Mouse (Mus musculus): ENCODE data around the gene Bcl11b. TPM values are rescaled to one million over a fixed set of nuclear protein-coding genes. Genes with fewer than 3 reads are reported as not detected.

Bcl11b gene
- total and polyA plus RNA-seq, 3 experiments, result not detected

DNA sequence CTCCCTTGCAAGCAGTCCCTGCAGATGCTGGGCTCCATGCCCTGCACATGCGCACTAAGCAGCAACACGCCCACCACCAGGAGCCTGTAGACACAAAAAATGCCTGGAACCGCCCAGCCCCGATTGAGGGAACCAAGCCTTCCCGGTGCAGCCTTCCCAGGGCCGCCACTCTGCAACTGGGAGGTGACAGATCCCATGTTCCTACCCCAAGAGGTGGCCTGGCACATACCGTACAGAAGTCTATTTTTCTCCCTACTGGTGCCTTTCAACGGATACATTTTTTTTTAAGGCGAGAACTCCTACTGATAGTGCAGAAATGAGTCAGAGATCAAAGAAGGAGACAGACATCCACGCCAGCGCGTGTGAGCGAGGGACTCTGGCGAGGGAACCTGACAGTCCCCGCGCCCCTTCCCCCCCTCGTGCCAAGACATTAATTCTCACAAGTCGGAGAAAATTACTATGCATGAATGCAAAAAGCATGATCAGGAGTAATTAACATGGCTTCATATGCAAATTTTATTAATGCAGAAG lies 33.5 kb downstream of the Bcl11b start:
- DNase-seq (ENCODE audit: extremely low read depth), result no peak
- no peaks in the 10 kb centered on the region for H3K36me3 ChIP-seq (replicated peaks in 1 of 2; ENCODE audit: control insufficient read depth in 1 of 2, insufficient read depth in 1 of 2, low read length in 1 of 2)
- no peak overlapping the region for H3K9ac ChIP-seq (ENCODE audit: insufficient read depth, low read depth)
- H3K4me2 ChIP-seq (ENCODE audit: insufficient read depth, low read depth, poor library complexity, severe bottlenecking), result no peak overlapping the region
- H3K27me3 ChIP-seq (replicated peaks), result no peaks in the 10 kb centered on the region
- dilution Hi-C loops (cut with MboI; ENCODE audit: extremely low pct_ligation_motif_present, extremely low pct_unique_long_range_greater_than_20kb, low sequenced_read_pairs), result no loop called here
- H3K27ac ChIP-seq (ENCODE audit: insufficient read depth, low read depth), result no peak overlapping the region
- TF ChIP-seq TBP (conservative IDR thresholded peaks at IDR 0.05; ENCODE audit: low read depth, low read length) (no peak), KAT2A (IDR thresholded peaks at IDR 0.05; ENCODE audit: insufficient replicate concordance, low read length) (no peak), TCF12 (IDR thresholded peaks at IDR 0.05; ENCODE audit: low read depth, low read length) (no peak), RCOR1 (conservative IDR thresholded peaks at IDR 0.05; ENCODE audit: low read depth, low read length) (no peak), MAZ (IDR thresholded peaks at IDR 0.05; ENCODE audit: low read depth, low read length) (no peak), MXI1 (IDR thresholded peaks at IDR 0.05; ENCODE audit: low read depth, low read length) (no peak), CTCF (conservative IDR thresholded peaks at IDR 0.05 in 1 of 2, IDR thresholded peaks at IDR 0.05 in 1 of 2; ENCODE audit: low read depth in 2 of 2, low read length in 2 of 2) (no peak), SIN3A (IDR thresholded peaks at IDR 0.05; ENCODE audit: low read length) (no peak), HCFC1 (IDR thresholded peaks at IDR 0.05; ENCODE audit: low read depth, low read length) (no peak), ZNF384 (IDR thresholded peaks at IDR 0.05; ENCODE audit: low read depth, low read length) (no peak), E2F4 (IDR thresholded peaks at IDR 0.05; ENCODE audit: insufficient replicate concordance, low read depth, low read length) (no peak), ZKSCAN1 (IDR thresholded peaks at IDR 0.05; ENCODE audit: borderline replicate concordance, low read depth, low read length) (no peak), ELF1 (IDR thresholded peaks at IDR 0.05; ENCODE audit: low read depth, low read length) (no peak), IRF4 (IDR thresholded peaks at IDR 0.05; ENCODE audit: low read depth, low read length) (no peak), MAX (IDR thresholded peaks at IDR 0.05; ENCODE audit: low read length) (no peak), NELFE (IDR thresholded peaks at IDR 0.05; ENCODE audit: low read depth, low read length) (no peak), JUN (IDR thresholded peaks at IDR 0.05; ENCODE audit: insufficient read depth, low read depth, low read length) (no peak), BHLHE40 (IDR thresholded peaks at IDR 0.05; ENCODE audit: low read depth, low read length) (no peak), EP300 (IDR thresholded peaks at IDR 0.05; ENCODE audit: low read length) (no peak)
- H3K4me1 ChIP-seq (ENCODE audit: control insufficient read depth in 1 of 2, insufficient read depth in 2 of 2), result no peaks in the 10 kb centered on the region
- H3K4me3 ChIP-seq (replicated peaks in 1 of 3; ENCODE audit: low read depth in 2 of 3, low read length in 2 of 3, poor library complexity in 1 of 3), result no peak overlapping the region
- in situ Hi-C loops (cut with MboI; ENCODE audit: low pct_ligation_motif_present, low pct_unique_long_range_greater_than_20kb, low sequenced_read_pairs), result no loop called here
- no peaks in the 10 kb centered on the region for H3K79me2 ChIP-seq (replicated peaks; ENCODE audit: control insufficient read depth, extremely low read depth, insufficient read depth, poor library complexity, severe bottlenecking)
- peaks cover 85% of the 10 kb centered on the region for H3K9me3 ChIP-seq (replicated peaks; ENCODE audit: low read length)

DNA sequence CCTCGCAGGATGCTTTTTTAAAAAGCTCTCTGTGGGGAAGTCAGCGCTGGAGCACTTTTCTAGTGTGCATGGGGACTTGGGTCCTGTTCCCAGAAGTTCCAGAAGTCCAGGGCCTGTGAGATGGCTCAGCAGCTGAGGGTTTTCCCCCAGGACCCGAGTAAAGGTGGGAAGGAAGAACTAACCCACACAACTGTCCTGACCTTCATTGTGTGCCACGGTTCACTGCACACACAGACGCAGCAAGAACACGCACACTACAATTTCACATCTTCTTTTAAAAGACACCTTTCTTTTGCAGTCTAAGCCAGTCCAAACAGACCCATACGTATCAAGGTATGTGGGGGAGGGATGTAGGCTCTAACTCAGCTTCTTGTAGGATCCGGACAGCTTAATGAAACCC lies 34.3 kb downstream of the Bcl11b start:
- dilution Hi-C loops (cut with MboI; ENCODE audit: extremely low pct_ligation_motif_present, extremely low pct_unique_long_range_greater_than_20kb, low sequenced_read_pairs) (no loop called here), in situ Hi-C loops (cut with MboI; ENCODE audit: low pct_ligation_motif_present, low pct_unique_long_range_greater_than_20kb, low sequenced_read_pairs) (no loop called here)
- no peak overlapping the region for H3K9ac ChIP-seq (ENCODE audit: insufficient read depth, low read depth)
- H3K4me1 ChIP-seq (ENCODE audit: control insufficient read depth in 1 of 2, insufficient read depth in 2 of 2), result no peaks in the 10 kb centered on the region
- peaks cover 89% of the 10 kb centered on the region for H3K9me3 ChIP-seq (replicated peaks; ENCODE audit: low read length)
- H3K4me3 ChIP-seq (replicated peaks in 1 of 3; ENCODE audit: low read depth in 2 of 3, low read length in 2 of 3, poor library complexity in 1 of 3), result no peak overlapping the region
- H3K27ac ChIP-seq (ENCODE audit: insufficient read depth, low read depth), result no peak overlapping the region
- H3K79me2 ChIP-seq (replicated peaks; ENCODE audit: control insufficient read depth, extremely low read depth, insufficient read depth, poor library complexity, severe bottlenecking), result no peaks in the 10 kb centered on the region
- H3K27me3 ChIP-seq (replicated peaks), result no peaks in the 10 kb centered on the region
- H3K4me2 ChIP-seq (ENCODE audit: insufficient read depth, low read depth, poor library complexity, severe bottlenecking), result no peak overlapping the region
- no peak for TF ChIP-seq ZNF384 (IDR thresholded peaks at IDR 0.05; ENCODE audit: low read depth, low read length)
- no peak for TF ChIP-seq ZC3H11A (IDR thresholded peaks at IDR 0.05; ENCODE audit: low read depth, low read length)
- no peak for TF ChIP-seq JUND (conservative IDR thresholded peaks at IDR 0.05; ENCODE audit: low read depth, low read length)
- TF ChIP-seq PAX5 (IDR thresholded peaks at IDR 0.05; ENCODE audit: low read length), result no peak
- TF ChIP-seq NRF1 (IDR thresholded peaks at IDR 0.05; ENCODE audit: low read depth, low read length), result no peak
- TF ChIP-seq ETS1 (conservative IDR thresholded peaks at IDR 0.05; ENCODE audit: low read depth, low read length), result no peak
- TF ChIP-seq POLR2A (IDR thresholded peaks at IDR 0.05; ENCODE audit: low read depth, low read length), result no peak
- TF ChIP-seq RAD21 (IDR thresholded peaks at IDR 0.05; ENCODE audit: low read depth, low read length), result no peak
- no peak for TF ChIP-seq MYC (IDR thresholded peaks at IDR 0.05; ENCODE audit: low read depth, low read length)
- TF ChIP-seq USF2 (conservative IDR thresholded peaks at IDR 0.05; ENCODE audit: low read depth, low read length), result no peak
- TF ChIP-seq RCOR1 (conservative IDR thresholded peaks at IDR 0.05; ENCODE audit: low read depth, low read length), result no peak
- no peak for TF ChIP-seq CTCF (conservative IDR thresholded peaks at IDR 0.05 in 1 of 2, IDR thresholded peaks at IDR 0.05 in 1 of 2; ENCODE audit: low read depth in 2 of 2, low read length in 2 of 2)
- no peak for TF ChIP-seq SMC3 (IDR thresholded peaks at IDR 0.05; ENCODE audit: low read depth, low read length)
- no peak for TF ChIP-seq HCFC1 (IDR thresholded peaks at IDR 0.05; ENCODE audit: low read depth, low read length)
- no peak for TF ChIP-seq KAT2A (IDR thresholded peaks at IDR 0.05; ENCODE audit: insufficient replicate concordance, low read length)
- TF ChIP-seq BHLHE40 (IDR thresholded peaks at IDR 0.05; ENCODE audit: low read depth, low read length), result no peak
- no peak for TF ChIP-seq CHD2 (IDR thresholded peaks at IDR 0.05; ENCODE audit: low read length)
- H3K36me3 ChIP-seq (replicated peaks in 1 of 2; ENCODE audit: control insufficient read depth in 1 of 2, insufficient read depth in 1 of 2, low read length in 1 of 2), result no peaks in the 10 kb centered on the region
- no peak for DNase-seq (ENCODE audit: extremely low read depth)
